Mouse (Mus musculus) MEL (cell line): ENCODE data around the gene Nfia. TPM values are rescaled to one million over a fixed set of nuclear protein-coding genes. Genes with fewer than 3 reads are reported as not detected.

Experiments used
- DNase-seq: peaks from one replicate; pipeline ENCODE4 v3.0.0; 2011; ENCODE audit warnings: low read depth, low spot score
- H3K27ac ChIP-seq: 2 replicates; pipeline ENCODE4 v1.5.1; 2012; ENCODE audit warnings: low read depth, mild to moderate bottlenecking, control low read depth, low read length, moderate library complexity; ENCODE audit not compliant: control insufficient read depth
- H3K27me3 ChIP-seq, 2 experiments: fragments of 150-350 bp in 1 of 2; sonication (generic) in 1 of 2; 2 replicates each; pipeline ENCODE4 v1.6.1; 2012; ENCODE audit warnings: low read length in 2 of 2, mild to moderate bottlenecking in 2 of 2, improper control_type of control experiment in 1 of 2, moderate library complexity in 1 of 2; ENCODE audit not compliant: insufficient read depth in 2 of 2, control insufficient read depth in 1 of 2
- H3K36me3 ChIP-seq, 2 experiments: 2 replicates each; pipeline ENCODE4 v1.6.1; 2012 to 2014; ENCODE audit warnings: low read length in 2 of 2, improper control_type of control experiment in 1 of 2, inconsistent platforms in 1 of 2, mild to moderate bottlenecking in 1 of 2; ENCODE audit not compliant: insufficient read depth in 2 of 2, control insufficient read depth in 1 of 2
- H3K4me1 ChIP-seq, 2 experiments: fragments of 150-350 bp in 1 of 2; sonication (generic) in 1 of 2; 2 replicates each; pipeline ENCODE4 v1.6.1; 2012; ENCODE audit warnings: low read length in 2 of 2, improper control_type of control experiment in 1 of 2, mild to moderate bottlenecking in 1 of 2; ENCODE audit not compliant: insufficient read depth in 2 of 2, control insufficient read depth in 1 of 2
- H3K4me3 ChIP-seq, 2 experiments: fragments of 150-350 bp in 1 of 2; sonication (generic) in 1 of 2; 2 replicates each; pipeline ENCODE4 v1.5.1; 2012; ENCODE audit warnings: low read depth in 2 of 2, low read length in 2 of 2, mild to moderate bottlenecking in 2 of 2, moderate library complexity in 2 of 2, control low read depth in 1 of 2, improper control_type of control experiment in 1 of 2; ENCODE audit not compliant: control insufficient read depth in 1 of 2, insufficient read depth in 1 of 2
- H3K79me2 ChIP-seq: 2 replicates; pipeline ENCODE4 v1.6.1; 2012; ENCODE audit warnings: mild to moderate bottlenecking, low read length, moderate library complexity; ENCODE audit not compliant: control insufficient read depth, poor library complexity, insufficient read depth
- H3K9ac ChIP-seq: 2 replicates; pipeline ENCODE4 v1.6.1; 2012; ENCODE audit warnings: low read depth, mild to moderate bottlenecking, control low read depth, low read length, moderate library complexity; ENCODE audit not compliant: control insufficient read depth, poor library complexity, severe bottlenecking
- H3K9me3 ChIP-seq: fragments of 150-350 bp; sonication (generic); replicated peaks from 2 replicates; pipeline ENCODE4 v1.6.1; 2012; ENCODE audit warnings: mild to moderate bottlenecking, low read length, improper control_type of control experiment, moderate library complexity; ENCODE audit not compliant: insufficient read depth
- CHD1 ChIP-seq: IDR thresholded peaks from 2 replicates; pipeline ENCODE4 v1.6.1; 2012; ENCODE audit warnings: low read depth, mild to moderate bottlenecking, inconsistent platforms, low read length, improper control_type of control experiment
- CHD2 ChIP-seq: IDR thresholded peaks from 2 replicates; pipeline ENCODE4 v1.6.1; 2011; ENCODE audit warnings: low read length, improper control_type of control experiment
- CTCF ChIP-seq, 3 experiments: IDR thresholded peaks in 2 of 3; conservative IDR thresholded peaks in 1 of 3; 2 replicates each; pipeline ENCODE4 v1.5.1; 2011 to 2012; ENCODE audit warnings: low read length in 3 of 3, low read depth in 2 of 3, mild to moderate bottlenecking in 2 of 3, improper control_type of control experiment in 1 of 3, inconsistent platforms in 1 of 3, mixed read lengths in 1 of 3, moderate library complexity in 1 of 3; ENCODE audit not compliant: control insufficient read depth in 1 of 3, insufficient read depth in 1 of 3, poor library complexity in 1 of 3, severe bottlenecking in 1 of 3
- E2F4 ChIP-seq: IDR thresholded peaks from 2 replicates; pipeline ENCODE4 v1.6.1; 2011; ENCODE audit warnings: low read depth, low read length, improper control_type of control experiment, borderline replicate concordance
- ELF1 ChIP-seq: IDR thresholded peaks from 2 replicates; pipeline ENCODE4 v1.6.1; 2014; ENCODE audit warnings: low read depth, mild to moderate bottlenecking, inconsistent platforms, low read length, improper control_type of control experiment, moderate library complexity
- EP300 ChIP-seq, 2 experiments: IDR thresholded peaks; 2 replicates each; pipeline ENCODE4 v1.6.1; 2011; ENCODE audit warnings: improper control_type of control experiment in 2 of 2, low read length in 2 of 2, low read depth in 1 of 2, mild to moderate bottlenecking in 1 of 2
- GATA1 ChIP-seq: IDR thresholded peaks from 2 replicates; pipeline ENCODE4 v1.6.1; 2011; ENCODE audit warnings: low read depth, low read length, improper control_type of control experiment
- HCFC1 ChIP-seq: IDR thresholded peaks from 2 replicates; pipeline ENCODE4 v1.6.1; 2012; ENCODE audit warnings: low read depth, mild to moderate bottlenecking, inconsistent platforms, low read length, improper control_type of control experiment, moderate library complexity
- JUND ChIP-seq: IDR thresholded peaks from 2 replicates; pipeline ENCODE4 v1.6.1; 2011; ENCODE audit warnings: low read depth, mild to moderate bottlenecking, improper control_type of control experiment, low read length
- KAT2A ChIP-seq: conservative IDR thresholded peaks from 2 replicates; pipeline ENCODE4 v1.6.1; 2012; ENCODE audit warnings: low read depth, low read length, improper control_type of control experiment, inconsistent platforms
- MAX ChIP-seq: IDR thresholded peaks from 2 replicates; pipeline ENCODE4 v1.6.1; 2011; ENCODE audit warnings: low read length, improper control_type of control experiment
- MAZ ChIP-seq: IDR thresholded peaks from 2 replicates; pipeline ENCODE4 v1.6.1; 2012; ENCODE audit warnings: low read depth, mild to moderate bottlenecking, inconsistent platforms, low read length, improper control_type of control experiment
- MEF2A ChIP-seq: IDR thresholded peaks from 2 replicates; pipeline ENCODE4 v1.6.1; 2014; ENCODE audit warnings: low read depth, mild to moderate bottlenecking, inconsistent platforms, low read length, improper control_type of control experiment; ENCODE audit not compliant: poor library complexity, insufficient replicate concordance, severe bottlenecking; ENCODE audit errors: extremely low read depth
- MXI1 ChIP-seq: IDR thresholded peaks from 2 replicates; pipeline ENCODE4 v1.6.1; 2011; ENCODE audit warnings: mild to moderate bottlenecking, low read depth, low read length, improper control_type of control experiment
- NELFE ChIP-seq: IDR thresholded peaks from 2 replicates; pipeline ENCODE4 v1.6.1; 2011; ENCODE audit warnings: low read depth, low read length, improper control_type of control experiment
- NRF1 ChIP-seq: IDR thresholded peaks from 2 replicates; pipeline ENCODE4 v1.6.1; 2014; ENCODE audit warnings: low read depth, mild to moderate bottlenecking, inconsistent platforms, low read length, improper control_type of control experiment, moderate library complexity; ENCODE audit not compliant: poor library complexity, insufficient read depth, severe bottlenecking
- POLR2A ChIP-seq, 2 experiments: IDR thresholded peaks; 2 replicates each; pipeline ENCODE4 v1.6.1; 2011 to 2012; ENCODE audit warnings: low read length in 2 of 2, mild to moderate bottlenecking in 2 of 2, control low read depth in 1 of 2, improper control_type of control experiment in 1 of 2, low read depth in 1 of 2, moderate library complexity in 1 of 2; ENCODE audit not compliant: control insufficient read depth in 1 of 2, insufficient read depth in 1 of 2, poor library complexity in 1 of 2
- POLR2AphosphoS2 ChIP-seq: IDR thresholded peaks from 2 replicates; pipeline ENCODE4 v1.6.1; 2011; ENCODE audit warnings: low read length, improper control_type of control experiment
- POLR2AphosphoS5 ChIP-seq: IDR thresholded peaks from 2 replicates; pipeline ENCODE4 v1.6.1; 2012; ENCODE audit warnings: low read depth, borderline replicate concordance, mild to moderate bottlenecking, inconsistent platforms, low read length, moderate library complexity, mixed read lengths
- RAD21 ChIP-seq: IDR thresholded peaks from 2 replicates; pipeline ENCODE4 v1.6.1; 2011; ENCODE audit warnings: mild to moderate bottlenecking, low read depth, low read length, improper control_type of control experiment
- RCOR1 ChIP-seq: IDR thresholded peaks from 2 replicates; pipeline ENCODE4 v1.6.1; 2012; ENCODE audit warnings: low read depth, mild to moderate bottlenecking, inconsistent platforms, low read length, improper control_type of control experiment
- SIN3A ChIP-seq: IDR thresholded peaks from 2 replicates; pipeline ENCODE4 v1.6.1; 2012; ENCODE audit warnings: low read length, improper control_type of control experiment, inconsistent platforms
- SMC3 ChIP-seq: IDR thresholded peaks from 2 replicates; pipeline ENCODE4 v1.6.1; 2011; ENCODE audit warnings: low read depth, low read length, improper control_type of control experiment
- TAL1 ChIP-seq: IDR thresholded peaks from 2 replicates; pipeline ENCODE4 v1.6.1; 2012; ENCODE audit warnings: mild to moderate bottlenecking, inconsistent platforms, low read length, moderate library complexity, mixed read lengths
- TBP ChIP-seq: IDR thresholded peaks from 2 replicates; pipeline ENCODE4 v1.8.0; 2011; ENCODE audit warnings: low read depth, low read length, improper control_type of control experiment
- UBTF ChIP-seq: IDR thresholded peaks from 2 replicates; pipeline ENCODE4 v1.6.1; 2012; ENCODE audit warnings: low read depth, mild to moderate bottlenecking, inconsistent platforms, low read length, improper control_type of control experiment, moderate library complexity, borderline replicate concordance; ENCODE audit not compliant: insufficient read depth
- USF1 ChIP-seq: IDR thresholded peaks from 2 replicates; pipeline ENCODE4 v1.6.1; 2014; ENCODE audit warnings: low read depth, mild to moderate bottlenecking, inconsistent platforms, low read length, improper control_type of control experiment, moderate library complexity
- USF2 ChIP-seq, 2 experiments: IDR thresholded peaks; 2 replicates each; pipeline ENCODE4 v1.6.1; 2011 to 2012; ENCODE audit warnings: improper control_type of control experiment in 2 of 2, low read length in 2 of 2, borderline replicate concordance in 1 of 2, inconsistent platforms in 1 of 2, low read depth in 1 of 2, mild to moderate bottlenecking in 1 of 2; ENCODE audit not compliant: insufficient read depth in 1 of 2
- ZC3H11A ChIP-seq: IDR thresholded peaks from 2 replicates; pipeline ENCODE4 v1.6.1; 2012; ENCODE audit warnings: low read depth, mild to moderate bottlenecking, inconsistent platforms, low read length, improper control_type of control experiment
- ZKSCAN1 ChIP-seq: IDR thresholded peaks from 2 replicates; pipeline ENCODE4 v1.6.1; 2012; ENCODE audit warnings: low read depth, mild to moderate bottlenecking, inconsistent platforms, low read length, improper control_type of control experiment, moderate library complexity
- ZNF384 ChIP-seq: IDR thresholded peaks from 2 replicates; pipeline ENCODE4 v1.6.1; 2012; ENCODE audit warnings: low read depth, mild to moderate bottlenecking, inconsistent platforms, low read length, improper control_type of control experiment
- polyA plus RNA-seq, 2 experiments: library from polyadenylated mRNA; stranded (reverse) in 1 of 2; unstranded in 1 of 2; fragments of >175 nt in 1 of 2; fragments of >200 nt in 1 of 2; gene quantifications; 2 replicates each; pipeline versions ENCODE4 v1.2.1 to v1.2.4; 2012; ENCODE audit warnings: low replicate concordance in 2 of 2, low read depth in 1 of 2; ENCODE audit not compliant: insufficient read length in 2 of 2, insufficient read depth in 1 of 2, missing spikeins in 1 of 2
- total RNA-seq: library from RNA; depleted of rRNA; stranded (reverse); fragments of 300-350 nt; gene quantifications from 2 replicates; pipeline ENCODE4 v1.2.3, GENCODE M21; 2012

Gene Nfia
- total and polyA plus RNA-seq, 3 experiments, result 10.2 to 20.5 (median 13.4) TPM

DNA sequence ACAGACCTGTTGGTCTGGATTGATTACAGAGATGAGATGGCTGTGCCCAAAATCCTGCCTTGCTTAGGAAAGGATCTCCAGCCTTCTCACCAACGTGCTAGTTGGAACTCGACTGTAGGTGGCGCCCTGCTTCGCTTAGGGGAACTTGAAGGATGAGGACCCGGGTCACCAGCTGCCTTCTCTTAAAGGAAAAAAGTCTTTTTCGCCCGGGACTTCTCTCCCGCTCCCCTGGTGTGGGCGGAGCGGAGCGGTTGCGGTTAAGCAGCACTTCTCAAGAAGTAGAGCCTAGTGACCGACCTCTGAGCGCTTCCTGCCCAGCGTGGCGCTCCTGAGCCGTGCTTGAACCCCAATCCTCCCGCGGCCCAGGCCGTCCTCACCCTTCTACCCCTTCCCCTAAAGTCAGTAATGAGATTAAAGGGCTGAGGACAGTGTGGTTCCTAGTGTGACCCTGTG is 21.5 kb upstream of the Nfia start (continued):
- TF ChIP-seq NRF1 (no peak), TBP (peak; percentile 59; the same call in 1 of the 2 replicates), POLR2AphosphoS5 (no peak), JUND (no peak), ELF1 (peak; percentile 61; the same call in 1 of the 2 replicates), RCOR1 (peak; percentile 47; the same call in 1 of the 2 replicates), KAT2A (no peak; the same call in 1 of the 2 replicates), POLR2A (IDR thresholded peaks at IDR 0.05; ENCODE audit: control insufficient read depth in 1 of 2, insufficient read depth in 1 of 2, low read depth in 1 of 2, low read length in 2 of 2, poor library complexity in 1 of 2) (peak in 1 of 2 experiments; percentile 82; a peak in 3 of 4 replicates), MXI1 (peak; percentile 78), POLR2AphosphoS2 (no peak; the same call in 1 of the 2 replicates)

GRCm38 (mm10) chr4:97751483-97752251 is 20.9 kb upstream of the Nfia start:
- H3K4me1 ChIP-seq, result peaks cover 7 to 21% of the 10 kb centered on the region in 2 experiments
- H3K27ac ChIP-seq, result peak overlapping the region; percentile 89
- no peaks in the 10 kb centered on the region for H3K27me3 ChIP-seq
- DNase-seq, result peak; percentile 86
- peak overlapping the region; percentile 91 for H3K9ac ChIP-seq
- H3K36me3 ChIP-seq, result peaks cover 0 to 26% of the 10 kb centered on the region in 2 experiments; a peak in 2 of 4 replicates
- no peaks in the 10 kb centered on the region for H3K9me3 ChIP-seq
- peak overlapping the region; percentile 67 to 89 for H3K4me3 ChIP-seq
- peaks cover 10% of the 10 kb centered on the region; the same call in 1 of the 2 replicates for H3K79me2 ChIP-seq
- no peak for TF ChIP-seq CHD1
- TF ChIP-seq UBTF, result 0 out of 2 replicates have a peak, but pooled peaks have one; percentile 7
- TF ChIP-seq TAL1, result no peak
- TF ChIP-seq CHD2, result no peak
- TF ChIP-seq ZKSCAN1, result no peak
- no peak; a peak in 1 of 4 replicates for TF ChIP-seq EP300 (IDR thresholded peaks at IDR 0.05; ENCODE audit: low read depth in 1 of 2, low read length in 2 of 2)
- TF ChIP-seq SIN3A, result no peak
- no peak; the same call in 1 of the 2 replicates for TF ChIP-seq POLR2AphosphoS5
- TF ChIP-seq E2F4, result no peak
- TF ChIP-seq MXI1, result no peak; the same call in 1 of the 2 replicates
- 0 out of 2 replicates have a peak, but pooled peaks have one; percentile 21 for TF ChIP-seq HCFC1
- no peak for TF ChIP-seq USF2 (IDR thresholded peaks at IDR 0.05; ENCODE audit: borderline replicate concordance in 1 of 2, insufficient read depth in 1 of 2, low read depth in 1 of 2, low read length in 2 of 2)
- TF ChIP-seq ELF1, result no peak
- TF ChIP-seq ZNF384, result no peak
- no peak for TF ChIP-seq MEF2A
- TF ChIP-seq GATA1, result peak; percentile 2; the same call in 1 of the 2 replicates
- TF ChIP-seq MAX, result no peak; the same call in 1 of the 2 replicates
- no peak for TF ChIP-seq MAZ
- no peak for TF ChIP-seq ZC3H11A
- 0 out of 2 replicates have a peak, but pooled peaks have one; percentile 14 for TF ChIP-seq SMC3
- no peak for TF ChIP-seq RAD21
- TF ChIP-seq USF1, result no peak
- no peak for TF ChIP-seq CTCF (IDR thresholded peaks at IDR 0.05 in 2 of 3, conservative IDR thresholded peaks at IDR 0.05 in 1 of 3; ENCODE audit: control insufficient read depth in 1 of 3, insufficient read depth in 1 of 3, low read depth in 2 of 3, low read length in 3 of 3, poor library complexity in 1 of 3, severe bottlenecking in 1 of 3)
- no peak for TF ChIP-seq NELFE
- TF ChIP-seq KAT2A, result no peak; the same call in 1 of the 2 replicates
- no peak for TF ChIP-seq NRF1
- TF ChIP-seq POLR2AphosphoS2, result peak; percentile 40; the same call in 1 of the 2 replicates
- TF ChIP-seq JUND, result no peak
- TF ChIP-seq RCOR1, result peak; percentile 4; the same call in 1 of the 2 replicates
